ENCODE assay signal across 8 mouse cellular contexts in the genomic region with DNA sequence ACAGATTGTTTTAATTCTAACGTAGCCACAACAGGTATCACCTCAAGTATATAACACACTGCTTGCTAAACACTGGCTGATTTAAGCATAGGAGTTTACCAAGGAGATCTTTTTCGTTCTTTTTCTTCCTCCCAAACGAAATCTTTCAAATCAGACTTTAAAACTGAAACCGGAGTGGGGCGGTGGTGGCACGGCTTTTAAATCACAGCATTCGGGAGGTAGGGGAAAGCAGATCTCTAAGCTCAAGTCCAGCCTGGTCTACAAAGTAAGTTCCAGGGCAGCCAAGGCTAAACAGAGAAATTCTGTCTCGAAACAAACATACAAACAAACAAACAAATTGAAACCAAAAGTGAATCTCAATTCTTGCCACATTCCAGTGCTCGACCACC. TPM values are rescaled to one million over a fixed set of nuclear protein-coding genes. Genes with fewer than 3 reads are reported as not detected.
DNase-seq lines count a peak whose midpoint lies in the region; ATAC-seq lines count a peak whose summit lies in the region.

No protein-coding gene starts in this region.

- H3K27ac ChIP-seq in kidney, embryonic 16.5 days (ENCODE audit: low read length), result peak overlapping the region; percentile 90
- H3K27ac ChIP-seq in brown adipose tissue, adult 24 weeks (replicated peaks; ENCODE audit: low read depth, low read length), result peak overlapping the region; percentile 89
- peak overlapping the region; percentile 87 for H3K27ac ChIP-seq in hindbrain, embryonic 16.5 days (ENCODE audit: low read depth, low read length)
- H3K27ac ChIP-seq in midbrain, embryonic 16.5 days (ENCODE audit: low read length), result peak overlapping the region; percentile 10; the same call in 1 of the 2 replicates

- no peaks in the 10 kb centered on the region for H3K27me3 ChIP-seq in kidney, embryonic 16.5 days (ENCODE audit: insufficient read depth, low read length)
- no peaks in the 10 kb centered on the region for H3K27me3 ChIP-seq in hindbrain, embryonic 16.5 days (replicated peaks; ENCODE audit: control insufficient read depth, insufficient read depth, low read length)
- H3K27me3 ChIP-seq in midbrain, embryonic 16.5 days (ENCODE audit: control insufficient read depth, insufficient read depth, low read depth, low read length), result no peaks in the 10 kb centered on the region

- ATAC-seq in kidney, embryonic 16.5 days (ENCODE audit: low FRiP score, low TSS enrichment), result no peak
- no peak for ATAC-seq in hindbrain, embryonic 16.5 days
- ATAC-seq in midbrain, embryonic 16.5 days, result no peak
- ATAC-seq in megakaryocyte progenitor cell, adult 5-6 weeks (replicated peaks; ENCODE audit: poor library complexity), result no peak

- H3K9me3 ChIP-seq in kidney, embryonic 16.5 days (ENCODE audit: low read length), result peaks cover 5% of the 10 kb centered on the region; the same call in 1 of the 2 replicates
- H3K9me3 ChIP-seq in hindbrain, embryonic 16.5 days (ENCODE audit: control insufficient read depth, low read length), result no peaks in the 10 kb centered on the region
- no peaks in the 10 kb centered on the region for H3K9me3 ChIP-seq in midbrain, embryonic 16.5 days (replicated peaks; ENCODE audit: control insufficient read depth, low read length, poor library complexity, severe bottlenecking)

- peaks cover 16% of the 10 kb centered on the region for H3K4me1 ChIP-seq in kidney, embryonic 16.5 days (ENCODE audit: insufficient read depth, low read length)
- peaks cover 7% of the 10 kb centered on the region for H3K4me1 ChIP-seq in brown adipose tissue, adult 24 weeks (ENCODE audit: control insufficient read depth, insufficient read depth, insufficient read length, low read length)
- H3K4me1 ChIP-seq in hindbrain, embryonic 16.5 days (ENCODE audit: control insufficient read depth, insufficient read depth, low read depth, low read length), result peaks cover 13% of the 10 kb centered on the region
- peaks cover 18% of the 10 kb centered on the region for H3K4me1 ChIP-seq in midbrain, embryonic 16.5 days (ENCODE audit: control insufficient read depth, insufficient read depth, low read length)

- H3K9ac ChIP-seq in kidney, embryonic 16.5 days (replicated peaks; ENCODE audit: low read length), result peak overlapping the region; percentile 93
- H3K9ac ChIP-seq in hindbrain, embryonic 16.5 days (ENCODE audit: low read depth, low read length), result peak overlapping the region; percentile 83
- H3K9ac ChIP-seq in midbrain, embryonic 16.5 days (ENCODE audit: low read depth, low read length), result peak overlapping the region; percentile 69

- WGBS in kidney, embryonic 16.5 days, result 2% methylated on average over 9 of the region's 9 CpGs
- 10% methylated on average over 9 of the region's 9 CpGs for WGBS in hindbrain, embryonic 16.5 days
- whole genome bisulfite sequencing in midbrain, embryonic 16.5 days, result 9% methylated on average over 9 of the region's 9 CpGs

- H3K4me3 ChIP-seq in kidney, embryonic 16.5 days (ENCODE audit: low read length), result peak overlapping the region; percentile 93
- peak overlapping the region; percentile 89 for H3K4me3 ChIP-seq in brown adipose tissue, adult 24 weeks (ENCODE audit: insufficient read depth, low read depth, low read length)
- peak overlapping the region; percentile 79 for H3K4me3 ChIP-seq in hindbrain, embryonic 16.5 days (ENCODE audit: low read length)
- peak overlapping the region; percentile 58 for H3K4me3 ChIP-seq in midbrain, embryonic 16.5 days (ENCODE audit: low read depth, low read length)

- peak overlapping the region; percentile 81 for H3K4me2 ChIP-seq in kidney, embryonic 16.5 days (replicated peaks; ENCODE audit: low read depth, low read length)
- peak overlapping the region; percentile 87 for H3K4me2 ChIP-seq in hindbrain, embryonic 16.5 days (ENCODE audit: low read length)
- H3K4me2 ChIP-seq in midbrain, embryonic 16.5 days (ENCODE audit: low read length), result peak overlapping the region; percentile 75

- no peak for DNase-seq in kidney, adult 9 months
- DNase-seq in right cerebral cortex, postnatal 4 days, result no peak
- no peak for DNase-seq in adrenal gland, postnatal 10 days

- no peaks in the 10 kb centered on the region for H3K36me3 ChIP-seq in kidney, embryonic 16.5 days (ENCODE audit: insufficient read depth, low read length)
- H3K36me3 ChIP-seq in hindbrain, embryonic 16.5 days (ENCODE audit: control insufficient read depth, insufficient read depth, low read length), result no peaks in the 10 kb centered on the region
- no peaks in the 10 kb centered on the region for H3K36me3 ChIP-seq in midbrain, embryonic 16.5 days (ENCODE audit: control insufficient read depth, insufficient read depth, low read length)

RNA-seq across cellular contexts. Expression of a gene that starts 1.1 kb away (rescaled TPM):
- polyA plus RNA-seq in kidney, embryonic 16.5 days (2015; fragmentation: Nextera tagmentation; extraction: Ambion mirVana), result 90.9 and 98.1 TPM in 2 replicates
- 21.5 and 24.2 TPM in 2 replicates for polyA plus RNA-seq in brown adipose tissue, adult 24 weeks (2012; ENCODE audit: insufficient read depth, insufficient read length, missing spikeins)
- polyA plus RNA-seq in hindbrain, embryonic 16.5 days (2015; fragmentation: Nextera tagmentation; extraction: Ambion mirVana), result 67.0 and 75.8 TPM in 2 replicates
- polyA plus RNA-seq in midbrain, embryonic 16.5 days (2015; fragmentation: Nextera tagmentation; extraction: Ambion mirVana), result 73.4 and 79.7 TPM in 2 replicates
- total RNA-seq in megakaryocyte progenitor cell, adult 5-6 weeks (2015), result 156 and 188 TPM in 2 replicates
- total RNA-seq in megakaryocyte progenitor cell, adult 5-6 weeks (2017), result 214 and 269 TPM in 2 replicates
- total RNA-seq in adrenal gland, postnatal 10 days (2021), result 10 to 100 TPM; 49.0 to 83.8 TPM

RNA-seq across cellular contexts. Expression of a gene that starts 28.0 kb away (rescaled TPM):
- polyA plus RNA-seq in kidney, embryonic 16.5 days (2015; fragmentation: Nextera tagmentation; extraction: Ambion mirVana), result 179 and 182 TPM in 2 replicates
- 49.0 and 53.6 TPM in 2 replicates for polyA plus RNA-seq in brown adipose tissue, adult 24 weeks (2012; ENCODE audit: insufficient read depth, insufficient read length, missing spikeins)
- polyA plus RNA-seq in hindbrain, embryonic 16.5 days (2015; fragmentation: Nextera tagmentation; extraction: Ambion mirVana), result 117 and 124 TPM in 2 replicates
- 125 and 127 TPM in 2 replicates for polyA plus RNA-seq in midbrain, embryonic 16.5 days (2015; fragmentation: Nextera tagmentation; extraction: Ambion mirVana)
- 297 and 301 TPM in 2 replicates for total RNA-seq in megakaryocyte progenitor cell, adult 5-6 weeks (2015)
- 270 and 301 TPM in 2 replicates for total RNA-seq in megakaryocyte progenitor cell, adult 5-6 weeks (2017)
- total RNA-seq in adrenal gland, postnatal 10 days (2021), result 10 to 100 TPM; 73.9 to 76.3 TPM

RNA-seq across cellular contexts. Expression of a gene that starts 40.6 kb away (rescaled TPM):
- polyA plus RNA-seq in kidney, embryonic 16.5 days (2015; fragmentation: Nextera tagmentation; extraction: Ambion mirVana), result 33.4 and 34.8 TPM in 2 replicates
- 12.3 and 12.6 TPM in 2 replicates for polyA plus RNA-seq in brown adipose tissue, adult 24 weeks (2012; ENCODE audit: insufficient read depth, insufficient read length, missing spikeins)
- 27.4 and 28.9 TPM in 2 replicates for polyA plus RNA-seq in hindbrain, embryonic 16.5 days (2015; fragmentation: Nextera tagmentation; extraction: Ambion mirVana)
- 27.1 and 30.2 TPM in 2 replicates for polyA plus RNA-seq in midbrain, embryonic 16.5 days (2015; fragmentation: Nextera tagmentation; extraction: Ambion mirVana)
- 50.0 and 55.9 TPM in 2 replicates for total RNA-seq in megakaryocyte progenitor cell, adult 5-6 weeks (2015)
- 36.1 and 39.0 TPM in 2 replicates for total RNA-seq in megakaryocyte progenitor cell, adult 5-6 weeks (2017)
- 10 to 100 TPM; 36.8 to 36.9 TPM for total RNA-seq in adrenal gland, postnatal 10 days (2021)

Comparison
In these comparisons a context has a peak if more than half of its experiments do, and no peak if none do; other contexts are left out.
1. H3K27ac ChIP-seq: peak in every context shown above with its lines; median percentile 90 in kidney, embryonic 16.5 days; 89 in brown adipose tissue, adult 24 weeks; 87 in hindbrain, embryonic 16.5 days; 10 in midbrain, embryonic 16.5 days.